ENCODE assay signal across 8 mouse cellular contexts in genomic region chr12:98741011-98741501, GRCm38 (mm10). TPM values are rescaled to one million over a fixed set of nuclear protein-coding genes. Genes with fewer than 3 reads are reported as not detected.
DNase-seq lines count a peak whose midpoint lies in the region; ATAC-seq and TF ChIP-seq lines count a peak whose summit lies in the region.
"Had no signal": no experiment of that assay in that cellular context is flagged by ENCODE, and none has a peak within 500 bp of the region (broad histone marks: within the 10 kb centered on the region; RNA-seq: fewer than 3 reads in every experiment).

No protein-coding gene starts in this region.

- H3K9me3 ChIP-seq in kidney, embryonic 14.5 days (ENCODE audit: control insufficient read depth, low read length) = no peaks in the 10 kb centered on the region
- H3K9me3 ChIP-seq in liver, postnatal 0 days (ENCODE audit: low read length) = no peaks in the 10 kb centered on the region

- 60% methylated on average over 1 of the region's 3 CpGs for WGBS in kidney, embryonic 14.5 days
- WGBS in liver, postnatal 0 days (ENCODE audit: insufficient replicate concordance) = 60% methylated on average over 3 of the region's 3 CpGs

- TF ChIP-seq POLR2A in embryonic fibroblast, embryonic 13.5 days (IDR thresholded peaks at IDR 0.05; ENCODE audit: low read depth, low read length) = no peak

- peaks cover 4% of the 10 kb centered on the region; the same call in 1 of the 2 replicates for H3K4me1 ChIP-seq in kidney, embryonic 14.5 days (ENCODE audit: control insufficient read depth, insufficient read depth, low read length)
- H3K4me1 ChIP-seq in embryonic fibroblast, embryonic 13.5 days (ENCODE audit: control insufficient read depth, insufficient read depth, low read length) = no peaks in the 10 kb centered on the region
- H3K4me1 ChIP-seq in liver, postnatal 0 days (ENCODE audit: insufficient read depth) = peaks cover 10% of the 10 kb centered on the region

- H3K27ac ChIP-seq in kidney, embryonic 14.5 days (ENCODE audit: low read depth, low read length) = no peak overlapping the region
- H3K27ac ChIP-seq in embryonic fibroblast, embryonic 13.5 days (ENCODE audit: insufficient read depth, low read length) = peak overlapping the region; percentile 31; the same call in 1 of the 2 replicates
- peak overlapping the region; percentile 76 for H3K27ac ChIP-seq in liver, postnatal 0 days (ENCODE audit: low read depth)

- ATAC-seq in kidney, embryonic 14.5 days (ENCODE audit: low FRiP score, low TSS enrichment) = no peak
- peak; percentile 64 for ATAC-seq in liver, postnatal 0 days
- ATAC-seq: Patski had no signal

- TF ChIP-seq CTCF in embryonic fibroblast, embryonic 13.5 days (IDR thresholded peaks at IDR 0.05; ENCODE audit: borderline replicate concordance, insufficient read depth, low read length) = no peak
- no peak for TF ChIP-seq CTCF in liver, postnatal 0 days (IDR thresholded peaks at IDR 0.05; ENCODE audit: low read depth)

- 0 out of 2 replicates have a peak, but pooled peaks cover 3% of the 10 kb centered on the region for H3K27me3 ChIP-seq in kidney, embryonic 14.5 days (ENCODE audit: control insufficient read depth, insufficient read depth, low read length)
- peaks cover 24% of the 10 kb centered on the region for H3K27me3 ChIP-seq in liver, postnatal 0 days (ENCODE audit: insufficient read depth, low read length)
- H3K27me3 ChIP-seq: Patski had no signal

- no peak overlapping the region for H3K4me3 ChIP-seq in kidney, embryonic 14.5 days (ENCODE audit: low read length)
- H3K4me3 ChIP-seq in embryonic fibroblast, embryonic 13.5 days (ENCODE audit: insufficient read depth, low read length) = no peak overlapping the region
- H3K4me3 ChIP-seq in liver, postnatal 0 days (ENCODE audit: low read depth, low read length) = no peak overlapping the region

- no peak overlapping the region for H3K4me2 ChIP-seq in kidney, embryonic 14.5 days (replicated peaks; ENCODE audit: low read depth, low read length)
- 0 out of 2 replicates have a peak overlapping the region, but pooled peaks have one; percentile 15 for H3K4me2 ChIP-seq in liver, postnatal 0 days (ENCODE audit: low read depth, low read length)

- DNase-seq in kidney, postnatal 14 days = peak; percentile 28
- peak; percentile 82 for DNase-seq in Muller cell, postnatal 12 days (ENCODE audit: inconsistent ontology term)
- peak; percentile 25 for DNase-seq in liver, postnatal 0 days
- no peak for DNase-seq in gastrocnemius, adult 8-10 months (ENCODE audit: low spot score in 2 of 2)
- DNase-seq in layer of hippocampus, postnatal 36 days = no peak

- no peaks in the 10 kb centered on the region for H3K36me3 ChIP-seq in kidney, embryonic 14.5 days (ENCODE audit: control insufficient read depth, insufficient read depth, low read length)
- no peaks in the 10 kb centered on the region for H3K36me3 ChIP-seq in liver, postnatal 0 days (replicated peaks; ENCODE audit: insufficient read depth, low read length)

- H3K9ac ChIP-seq in kidney, embryonic 14.5 days (ENCODE audit: low read depth, low read length) = no peak overlapping the region
- no peak overlapping the region for H3K9ac ChIP-seq in liver, postnatal 0 days (replicated peaks)

- no peak for TF ChIP-seq EP300 in liver, postnatal 0 days (IDR thresholded peaks at IDR 0.05; ENCODE audit: low read depth)

RNA-seq across cellular contexts. Expression of gene Ptpn21, which starts 3.9 kb away (rescaled TPM):
- 5.6 and 7.5 TPM in 2 replicates for polyA plus RNA-seq in kidney, embryonic 14.5 days (2014; fragmentation: Nextera tagmentation; extraction: Ambion mirVana)
- polyA plus RNA-seq in embryonic fibroblast, embryonic 13.5 days (2011; ENCODE audit: insufficient read length, low read depth, missing spikeins) = 22.5 and 27.4 TPM in 2 replicates
- polyA plus RNA-seq in liver, postnatal 0 days (2015; fragmentation: Nextera tagmentation; extraction: Ambion mirVana) = 4.0 and 4.1 TPM in 2 replicates
- total RNA-seq in gastrocnemius, adult 8-10 months (2022) = 10 to 100 TPM; 35.2 to 44.5 (median 39.7) TPM
- total RNA-seq in layer of hippocampus, postnatal 36 days (2021) = 1 to 10 TPM; 5.2 to 9.6 TPM

RNA-seq across cellular contexts. Expression of gene Zc3h14, which starts 5.7 kb away (rescaled TPM):
- 106 and 149 TPM in 2 replicates for polyA plus RNA-seq in kidney, embryonic 14.5 days (2014; fragmentation: Nextera tagmentation; extraction: Ambion mirVana)
- 130 and 161 TPM in 2 replicates for polyA plus RNA-seq in embryonic fibroblast, embryonic 13.5 days (2011; ENCODE audit: insufficient read length, low read depth, missing spikeins)
- 28.8 and 29.2 TPM in 2 replicates for polyA plus RNA-seq in liver, postnatal 0 days (2015; fragmentation: Nextera tagmentation; extraction: Ambion mirVana)
- 10 to 100 TPM; 46.7 to 55.3 (median 49.1) TPM for total RNA-seq in gastrocnemius, adult 8-10 months (2022)
- total RNA-seq in layer of hippocampus, postnatal 36 days (2021) = 10 to 100 TPM; 95.1 to 97.3 TPM

Comparison
In these comparisons a context has a peak if more than half of its experiments do, and no peak if none do; other contexts are left out.
1. DNase-seq: peak in kidney, postnatal 14 days (single experiment), Muller cell, postnatal 12 days (single experiment) and liver, postnatal 0 days (single experiment); none in gastrocnemius, adult 8-10 months (0 of 2) and layer of hippocampus, postnatal 36 days (0 of 2).